Mouse (Mus musculus) granulocyte monocyte progenitor cell, adult 5-6 weeks (primary cell): Measurements from ENCODE around the gene Hoxa10. TPM values are rescaled to one million over a fixed set of nuclear protein-coding genes. Genes with fewer than 3 reads are reported as not detected.

ENCODE experiments used
- ATAC-seq: replicated peaks from 2 replicates; pipeline ENCODE4 v1.8.0; 2016; ENCODE audit warnings: mild to moderate bottlenecking, moderate TSS enrichment, inconsistent platforms; ENCODE audit not compliant: poor library complexity, severe bottlenecking
- total RNA-seq, 2 experiments: library from RNA; stranded (forward) in 1 of 2; stranded (reverse) in 1 of 2; fragments of 200-712, 200-1000 nt in 1 of 2; fragments of >200 nt in 1 of 2; fragmentation: Nextera tagmentation in 1 of 2; gene quantifications; 2 replicates each; pipeline ENCODE4 v1.2.3; 2014 to 2017

Gene Hoxa10
- total RNA-seq, 2 experiments from 2014 or later, result 0.57 TPM; not detected in 1

GRCm38 (mm10) chr6:52191860-52192550 lies 48.6 kb downstream of the Hoxa10 start:
- ATAC-seq, result peak; percentile 98

- ATAC-seq, result peak; percentile 18; the same call in 1 of the 2 replicates
Measured at GRCm38 (mm10) chr6:52190906-52191810, 49.5 kb downstream of the Hoxa10 start, which contains the start of gene Hoxa4. Hoxa4 (minus strand) TSS chr6:52191753.

GRCm38 (mm10) chr6:52190410-52190809 lies 50.2 kb downstream of the Hoxa10 start:
- ATAC-seq, result no peak

GRCm38 (mm10) chr6:52189909-52190308 lies 50.7 kb downstream of the Hoxa10 start:
- no peak for ATAC-seq

GRCm38 (mm10) chr6:52189172-52189591 lies 51.5 kb downstream of the Hoxa10 start:
- ATAC-seq, result no peak

- no peak for ATAC-seq
Measured at GRCm38 (mm10) chr6:52186500-52186899, 54.2 kb downstream of the Hoxa10 start.

GRCm38 (mm10) chr6:52185834-52186233 lies 54.8 kb downstream of the Hoxa10 start:
- no peak for ATAC-seq

- no peak for ATAC-seq
Measured at GRCm38 (mm10) chr6:52185222-52185621, 55.4 kb downstream of the Hoxa10 start.

GRCm38 (mm10) chr6:52184668-52185067 lies 56.0 kb downstream of the Hoxa10 start:
- no peak for ATAC-seq

- ATAC-seq, result no peak
Measured at GRCm38 (mm10) chr6:52183311-52184080, 57.2 kb downstream of the Hoxa10 start.

- no peak for ATAC-seq
Measured at GRCm38 (mm10) chr6:52182793-52183192, 57.9 kb downstream of the Hoxa10 start.

GRCm38 (mm10) chr6:52182030-52182429 lies 58.6 kb downstream of the Hoxa10 start:
- no peak for ATAC-seq

Other genes starting within 250 kb of the Hoxa10 start
- 83.9 and 91.6 TPM in 2 replicates for gene Skap2, start 228.3 kb downstream of the Hoxa10 start, total RNA-seq (2014; fragmentation: Nextera tagmentation)
- gene Skap2, start 228.3 kb downstream of the Hoxa10 start, total RNA-seq (2017), result 163 and 204 TPM in 2 replicates
- gene Hoxa1, start 82.5 kb downstream of the Hoxa10 start, total RNA-seq (2014; fragmentation: Nextera tagmentation), result 0.43 TPM in 1 of 2 replicates, not detected in the other
- 0.46 TPM in 1 of 2 replicates, not detected in the other for gene Hoxa1, start 82.5 kb downstream of the Hoxa10 start, total RNA-seq (2017)
- gene Hoxa2, start 76.0 kb downstream of the Hoxa10 start, total RNA-seq (2014; fragmentation: Nextera tagmentation), result 0.53 TPM in 1 of 2 replicates, not detected in the other
- not detected in 2 replicates for gene Hoxa2, start 76.0 kb downstream of the Hoxa10 start, total RNA-seq (2017)
- not detected in 2 replicates for gene 5730596B20Rik, start 63.4 kb downstream of the Hoxa10 start, total RNA-seq (2014; fragmentation: Nextera tagmentation)
- not detected in 2 replicates for gene 5730596B20Rik, start 63.4 kb downstream of the Hoxa10 start, total RNA-seq (2017)
- 0.15 and 1.5 TPM in 2 replicates for gene Hoxa4, start 49.1 kb downstream of the Hoxa10 start, total RNA-seq (2014; fragmentation: Nextera tagmentation)
- gene Hoxa4, start 49.1 kb downstream of the Hoxa10 start, total RNA-seq (2017), result 0.17 and 0.41 TPM in 2 replicates
- gene Hoxa5, start 36.3 kb downstream of the Hoxa10 start, total RNA-seq (2014; fragmentation: Nextera tagmentation), result 2.3 and 2.8 TPM in 2 replicates
- 0.36 and 0.43 TPM in 2 replicates for gene Hoxa5, start 36.3 kb downstream of the Hoxa10 start, total RNA-seq (2017)
- gene Hoxa6, start 32.1 kb downstream of the Hoxa10 start, total RNA-seq (2014; fragmentation: Nextera tagmentation), result 1.3 TPM in 1 of 2 replicates, not detected in the other
- 0.41 TPM in 1 of 2 replicates, not detected in the other for gene Hoxa6, start 32.1 kb downstream of the Hoxa10 start, total RNA-seq (2017)
- gene Hoxa3, start 27.5 kb downstream of the Hoxa10 start, total RNA-seq (2014; fragmentation: Nextera tagmentation), result 1.7 and 3.1 TPM in 2 replicates
- 0.34 TPM in 1 of 2 replicates, not detected in the other for gene Hoxa3, start 27.5 kb downstream of the Hoxa10 start, total RNA-seq (2017)
- not detected in 2 replicates for gene Gm28308, start 27.5 kb downstream of the Hoxa10 start, total RNA-seq (2014; fragmentation: Nextera tagmentation)
- gene Gm28308, start 27.5 kb downstream of the Hoxa10 start, total RNA-seq (2017), result not detected in 2 replicates
- gene Hoxa7, start 19.0 kb downstream of the Hoxa10 start, total RNA-seq (2014; fragmentation: Nextera tagmentation), result 18.3 and 20.5 TPM in 2 replicates
- 6.4 and 10.8 TPM in 2 replicates for gene Hoxa7, start 19.0 kb downstream of the Hoxa10 start, total RNA-seq (2017)
- 8.9 and 14.7 TPM in 2 replicates for gene Hoxa9, start 9.8 kb downstream of the Hoxa10 start, total RNA-seq (2014; fragmentation: Nextera tagmentation)
- 16.8 and 24.4 TPM in 2 replicates for gene Hoxa9, start 9.8 kb downstream of the Hoxa10 start, total RNA-seq (2017)
- gene Hoxa11, start 5.0 kb upstream of the Hoxa10 start, total RNA-seq (2014; fragmentation: Nextera tagmentation), result not detected in 2 replicates
- not detected in 2 replicates for gene Hoxa11, start 5.0 kb upstream of the Hoxa10 start, total RNA-seq (2017)
- gene Hoxa13, start 20.0 kb upstream of the Hoxa10 start, total RNA-seq (2014; fragmentation: Nextera tagmentation), result not detected in 2 replicates
- not detected in 2 replicates for gene Hoxa13, start 20.0 kb upstream of the Hoxa10 start, total RNA-seq (2017)
- gene Evx1, start 72.6 kb upstream of the Hoxa10 start, total RNA-seq (2014; fragmentation: Nextera tagmentation), result not detected in 2 replicates
- gene Evx1, start 72.6 kb upstream of the Hoxa10 start, total RNA-seq (2017), result not detected in 2 replicates